Mouse (Mus musculus) NIH3T3 (cell line): ENCODE measurements around the gene Rnf207.

Experiments used
- DNase-seq: peaks from one replicate; pipeline ENCODE4 v3.0.0-alpha.2; 2012; ENCODE audit warnings: low read depth

The Rnf207 gene

DNA sequence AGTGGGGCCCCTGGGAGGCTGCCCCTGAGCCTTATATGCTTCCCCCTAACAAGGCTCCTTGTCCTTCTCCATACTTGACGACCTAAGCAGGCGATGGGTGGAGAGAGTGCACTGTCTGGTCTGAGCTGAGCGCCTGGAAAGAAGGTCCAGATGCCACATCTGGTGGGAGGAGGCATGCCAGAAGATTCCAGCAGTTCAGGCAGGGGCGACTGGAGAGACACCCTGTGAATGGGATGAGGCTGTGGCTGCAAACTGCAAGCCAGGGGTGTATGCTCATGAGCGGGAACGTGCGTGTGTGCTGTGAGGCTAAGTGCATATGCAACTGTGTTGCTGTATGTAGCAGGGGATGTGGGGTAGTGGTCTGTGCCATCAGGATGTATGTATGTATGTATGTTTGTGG lies 46.8 kb downstream of the Rnf207 start:
- DNase-seq, result peak; percentile 41

DNA sequence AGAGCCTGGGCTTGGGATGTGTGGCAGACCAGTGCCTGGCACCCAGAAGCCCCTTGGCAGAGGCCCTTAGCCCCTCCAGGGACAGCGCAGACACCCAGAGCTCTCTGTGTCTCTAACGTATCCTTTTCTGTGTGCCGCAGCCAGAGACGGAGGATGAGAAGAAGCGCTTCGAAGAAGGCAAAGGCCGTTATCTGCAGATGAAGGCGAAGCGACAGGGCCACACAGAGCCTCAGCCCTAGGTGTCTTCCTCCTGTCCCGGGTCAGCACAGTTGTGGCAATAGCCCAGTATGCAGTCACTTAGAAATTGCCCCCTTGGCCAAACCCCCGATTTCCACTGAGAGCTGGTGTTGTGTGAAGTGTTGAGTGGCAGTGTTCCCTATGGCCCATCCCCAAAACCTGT lies 47.5 kb downstream of the Rnf207 start:
- DNase-seq, result no peak

DNA sequence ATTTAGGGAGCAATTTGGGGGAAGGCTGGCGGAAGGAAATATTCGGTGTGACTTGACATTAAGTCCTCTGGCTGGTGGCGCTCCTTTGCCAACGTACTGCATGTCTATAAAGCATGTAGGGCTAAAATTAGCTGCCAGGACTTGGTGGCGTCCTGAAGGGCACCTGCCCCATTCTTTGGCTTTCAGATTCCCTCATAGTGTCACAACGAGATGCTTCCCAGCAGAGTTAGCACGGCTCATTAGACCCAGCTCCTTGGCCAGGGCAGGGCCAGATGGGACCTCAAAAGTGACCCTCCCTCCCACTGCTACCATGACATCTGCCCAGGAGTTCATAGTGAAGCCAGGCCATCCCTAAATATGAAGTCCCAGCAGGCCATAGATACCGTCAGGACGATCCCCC lies 48.2 kb downstream of the Rnf207 start:
- DNase-seq, result no peak

DNA sequence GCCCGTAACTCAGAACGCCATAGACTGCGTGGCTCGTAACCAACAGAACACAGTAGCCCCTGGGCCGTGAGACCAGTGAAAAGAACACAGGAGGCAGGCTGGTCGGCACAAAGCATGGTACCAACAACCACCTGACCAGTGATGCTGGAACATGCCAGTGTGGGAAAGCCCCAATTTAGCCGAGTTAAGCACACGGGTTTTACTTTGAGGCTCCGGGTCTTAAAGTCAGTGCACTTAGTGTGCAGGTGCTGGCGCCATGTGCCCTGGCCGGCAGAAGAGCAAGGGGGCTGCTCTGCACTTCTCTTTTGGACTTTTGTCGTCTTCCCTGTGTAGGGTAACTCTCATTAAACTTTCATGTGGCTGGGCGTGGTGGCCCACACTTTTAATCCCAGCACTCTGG lies 48.8 kb downstream of the Rnf207 start:
- no peak for DNase-seq

DNA sequence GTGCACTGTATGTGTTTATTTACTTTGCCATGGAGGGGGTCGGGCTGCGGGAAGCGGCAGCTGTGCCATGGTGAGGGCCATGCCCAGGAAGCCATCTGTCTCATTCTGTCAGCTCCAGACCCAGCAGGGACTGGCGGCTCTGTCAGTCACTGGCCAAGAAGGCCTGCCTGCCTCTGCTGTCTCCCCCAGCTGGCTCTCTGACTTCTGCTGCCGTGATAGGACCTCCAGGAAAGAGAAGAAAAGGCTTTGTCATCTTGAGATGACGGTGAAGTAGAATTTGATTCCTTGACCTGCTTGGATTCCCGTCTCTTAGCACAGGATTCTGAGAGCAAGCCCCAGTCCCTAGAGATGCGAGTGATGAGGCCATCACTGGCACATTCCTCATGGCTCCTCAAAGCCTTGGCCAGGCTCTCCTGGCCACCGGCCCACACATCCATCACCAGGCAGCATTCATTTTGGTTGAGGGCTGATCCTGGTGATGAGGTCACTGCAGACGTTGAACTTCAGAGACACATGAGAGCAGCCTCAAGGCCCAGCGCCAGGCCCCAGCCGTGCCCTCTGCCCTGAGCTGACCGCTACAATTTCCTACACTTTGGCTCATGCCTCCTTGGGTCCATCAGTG lies 50.9 kb downstream of the Rnf207 start:
- DNase-seq, result peak; percentile 68

DNA sequence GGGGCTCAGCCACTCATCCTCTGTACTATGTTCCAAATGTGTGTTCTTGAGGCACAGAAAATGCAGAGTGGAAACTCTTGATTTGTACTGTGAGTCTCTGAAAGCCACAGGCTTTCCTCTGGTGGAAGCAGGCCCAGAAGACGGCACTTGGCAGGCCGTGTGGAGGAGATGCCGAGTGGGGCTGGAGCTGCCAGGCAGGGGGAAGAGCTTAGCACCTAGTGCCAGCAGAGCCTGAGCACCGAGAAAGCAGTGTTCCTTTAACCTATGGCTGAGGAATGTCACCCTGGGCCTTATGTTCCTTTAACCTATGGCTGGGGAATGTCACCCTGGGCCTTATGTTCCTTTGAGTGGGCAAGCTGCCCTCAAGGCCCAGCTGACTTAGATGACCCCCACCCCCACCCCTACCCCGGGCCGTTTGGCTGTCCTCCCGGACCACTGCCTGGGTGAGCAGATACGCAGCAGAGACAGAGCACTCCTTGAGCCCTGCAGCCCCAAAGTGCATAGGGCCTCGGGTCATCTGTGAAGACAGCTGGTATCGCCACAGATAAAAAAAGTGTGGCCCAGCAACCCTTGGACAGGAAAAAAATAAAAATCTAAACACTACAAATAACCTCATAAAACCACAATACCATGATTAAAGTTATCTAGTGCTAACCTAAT lies 52.4 kb downstream of the Rnf207 start:
- peak; percentile 25 for DNase-seq

DNA sequence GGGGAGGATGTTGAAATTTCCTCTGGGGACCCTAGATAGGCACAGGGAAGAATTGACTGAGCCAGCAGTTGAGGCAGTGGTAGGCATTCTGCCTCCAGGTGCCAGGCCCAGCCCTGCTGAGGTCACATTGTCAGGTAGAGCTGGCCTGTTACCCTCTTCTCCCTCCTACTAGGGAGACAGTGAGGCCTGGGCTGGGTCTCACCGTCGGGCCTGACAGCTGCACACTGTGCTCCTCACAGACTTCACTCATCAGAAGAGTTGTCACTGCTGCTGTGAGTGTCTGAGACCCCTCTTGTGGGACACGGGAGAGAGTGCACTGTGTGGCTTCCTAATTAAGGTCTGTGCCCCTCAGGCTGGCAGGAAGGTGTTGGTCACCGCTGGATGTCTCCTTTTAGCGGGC lies 53.0 kb downstream of the Rnf207 start:
- no peak for DNase-seq

DNA sequence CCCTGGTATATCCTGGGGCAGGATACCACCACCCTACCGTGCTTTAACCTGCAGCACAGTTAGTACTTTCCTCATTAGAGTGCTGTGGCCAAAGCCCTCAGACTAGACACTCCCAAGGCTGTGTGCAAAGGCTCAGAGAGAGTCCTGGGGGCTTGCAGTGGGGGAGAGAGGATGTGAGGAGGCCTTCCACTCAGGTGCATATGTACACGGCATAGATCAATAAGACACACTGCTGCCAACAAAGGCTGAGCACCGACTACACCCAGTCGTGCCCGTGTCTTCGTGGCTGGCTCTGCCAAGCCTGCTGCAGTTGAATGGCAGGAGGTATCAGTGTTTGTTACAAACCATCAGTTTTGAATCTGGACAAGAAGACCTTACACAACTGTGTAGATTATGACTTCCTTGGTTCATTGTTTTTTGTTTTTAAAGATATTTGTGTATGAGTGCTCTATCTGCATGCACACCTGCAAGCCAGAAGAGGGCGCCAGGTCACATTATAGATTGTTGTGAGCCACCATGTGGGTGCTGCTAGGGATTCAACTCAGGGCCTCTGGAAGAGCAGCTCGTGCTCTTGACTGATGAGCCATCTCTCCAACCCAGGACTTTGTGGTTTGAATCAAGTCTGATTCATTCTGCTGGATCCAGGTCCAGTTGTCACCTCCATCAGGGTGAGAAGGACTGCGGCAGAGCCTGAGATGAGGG lies 53.8 kb downstream of the Rnf207 start:
- DNase-seq, result peak; percentile 46

DNA sequence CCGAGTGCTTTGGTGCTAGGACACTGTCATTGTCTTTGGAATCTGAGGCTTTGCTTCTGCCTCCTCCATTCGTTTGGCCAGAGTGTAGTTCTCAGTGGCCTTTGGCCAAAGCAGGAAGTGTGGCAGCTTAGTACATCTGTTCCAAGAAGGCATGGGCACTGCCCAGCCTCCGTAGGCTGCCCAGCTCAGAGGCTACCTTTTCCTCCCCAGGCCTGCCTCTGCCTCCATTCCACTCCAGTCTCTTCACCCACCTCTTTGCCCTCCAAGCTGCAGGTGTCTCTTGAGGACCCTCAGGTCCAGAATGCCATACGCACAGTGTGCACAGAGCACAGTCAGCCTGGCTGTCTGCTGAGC lies 54.6 kb downstream of the Rnf207 start:
- DNase-seq, result no peak

DNA sequence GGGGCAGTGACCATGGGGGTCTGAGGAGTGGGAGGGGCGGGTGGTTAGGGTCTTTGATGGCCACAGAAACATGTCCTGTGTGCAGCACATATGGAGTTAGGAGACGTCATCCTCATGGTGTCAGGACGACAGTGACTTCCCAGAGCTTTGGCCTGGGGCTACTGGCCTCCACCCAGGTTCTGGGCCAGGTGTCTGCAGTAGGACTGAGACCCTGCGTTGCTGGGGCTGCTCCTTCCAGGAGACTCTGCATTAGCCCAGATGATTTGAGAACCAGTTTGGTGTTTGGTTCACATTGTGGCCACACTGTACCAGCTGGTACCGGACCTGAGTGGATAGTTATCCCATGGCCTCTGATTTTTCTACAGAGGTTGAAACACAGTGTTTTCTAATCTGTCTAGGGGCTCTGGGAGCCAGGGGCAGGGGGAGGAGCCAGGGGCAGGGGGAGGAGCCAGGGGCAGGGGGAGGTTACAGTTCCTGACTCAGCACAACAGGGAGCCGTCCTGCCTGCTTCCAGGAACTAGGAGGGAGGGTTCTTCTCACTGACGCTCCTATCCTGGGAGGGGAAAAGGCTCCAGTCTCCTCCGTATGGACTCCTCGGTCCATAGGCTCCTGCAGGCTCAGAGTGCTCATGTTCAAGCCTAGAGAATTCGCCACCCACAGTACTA lies 55.1 kb downstream of the Rnf207 start:
- DNase-seq, result peak; percentile 22

DNA sequence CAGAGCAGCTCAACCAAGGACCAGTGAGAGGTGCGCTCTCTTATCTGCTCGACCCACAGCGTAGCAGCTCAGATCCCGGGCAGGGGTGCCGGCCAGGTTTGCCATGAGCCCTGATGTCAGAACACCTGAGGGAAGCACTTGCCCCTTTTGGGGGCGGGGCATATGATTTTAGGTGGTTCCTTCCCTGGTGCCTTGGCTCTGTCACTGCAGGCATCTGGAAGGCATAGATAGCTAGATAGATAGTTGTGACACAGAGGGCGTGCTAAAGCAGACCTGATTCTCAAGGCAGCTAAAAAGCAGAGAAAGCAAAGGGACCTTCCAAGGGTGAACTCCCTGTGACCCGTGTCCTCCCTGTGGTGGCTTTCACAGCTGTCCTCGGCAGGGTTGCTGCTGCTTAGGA lies 55.7 kb downstream of the Rnf207 start:
- no peak for DNase-seq

DNA sequence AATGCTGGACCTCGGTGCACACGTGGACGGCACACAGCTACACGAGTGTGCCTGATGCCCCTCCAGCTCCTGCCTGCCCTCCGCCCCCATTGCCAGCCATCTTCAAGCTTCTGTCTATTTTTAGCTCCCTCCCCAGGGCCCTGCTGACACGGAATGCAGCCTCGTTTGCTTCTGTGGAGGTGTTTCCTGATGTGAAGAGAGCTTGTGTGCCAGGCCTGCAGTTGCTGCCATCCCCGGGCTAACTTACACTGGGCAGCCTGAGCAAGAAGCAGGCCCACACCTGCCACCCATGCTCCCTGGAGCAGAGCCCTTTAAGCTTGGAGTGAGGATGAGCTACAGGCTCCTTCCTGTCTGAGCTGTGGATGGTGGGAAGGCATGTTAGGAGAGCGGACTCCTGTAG lies 56.6 kb downstream of the Rnf207 start:
- DNase-seq, result no peak

DNA sequence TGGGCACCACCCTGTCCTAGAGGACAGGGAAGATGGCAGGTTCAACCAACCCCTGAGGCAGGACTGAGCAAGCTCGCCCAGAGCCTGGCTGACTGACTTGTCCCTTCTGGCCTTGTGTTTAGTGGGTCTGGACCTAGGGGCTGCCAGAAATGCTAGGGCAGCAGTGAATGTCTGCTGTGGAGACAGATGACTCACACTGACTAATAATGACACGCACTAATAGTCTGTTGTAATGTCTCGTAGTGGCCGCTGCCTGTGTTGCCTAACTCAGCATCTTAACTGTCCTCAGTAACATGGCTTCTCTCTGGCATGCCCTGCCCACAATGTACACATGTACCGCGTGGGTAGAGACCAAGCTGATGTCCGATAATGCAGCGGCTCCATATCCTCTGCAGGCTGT lies 58.3 kb downstream of the Rnf207 start:
- DNase-seq, result peak; percentile 54

DNA sequence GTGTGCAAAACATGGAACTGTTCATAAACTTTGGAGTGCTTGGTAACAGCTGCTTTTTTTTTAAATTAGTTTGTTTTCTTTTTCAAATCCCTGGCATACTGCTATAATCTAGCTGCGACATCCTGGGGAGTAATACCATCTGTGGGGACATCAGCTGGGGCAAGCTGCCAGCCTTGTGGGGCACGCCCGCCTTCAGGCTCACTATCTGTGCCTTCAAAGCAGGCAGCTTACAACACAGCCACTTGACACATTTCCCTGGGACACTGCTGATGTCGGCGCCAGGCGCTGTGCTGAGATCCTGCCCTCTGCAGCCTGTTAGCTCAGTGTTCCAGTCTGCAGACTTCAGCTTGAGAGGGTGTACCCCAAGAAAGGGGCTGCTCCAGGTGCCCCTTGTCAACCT lies 61.7 kb downstream of the Rnf207 start:
- peak; percentile 76 for DNase-seq
